Mouse (Mus musculus): ENCODE results near the gene Ly75. TPM values are rescaled to one million over a fixed set of nuclear protein-coding genes. Genes with fewer than 3 reads are reported as not detected.

The Ly75 gene
- polyA plus RNA-seq, 1 experiment from 2014 or later = 1.2 TPM

DNA sequence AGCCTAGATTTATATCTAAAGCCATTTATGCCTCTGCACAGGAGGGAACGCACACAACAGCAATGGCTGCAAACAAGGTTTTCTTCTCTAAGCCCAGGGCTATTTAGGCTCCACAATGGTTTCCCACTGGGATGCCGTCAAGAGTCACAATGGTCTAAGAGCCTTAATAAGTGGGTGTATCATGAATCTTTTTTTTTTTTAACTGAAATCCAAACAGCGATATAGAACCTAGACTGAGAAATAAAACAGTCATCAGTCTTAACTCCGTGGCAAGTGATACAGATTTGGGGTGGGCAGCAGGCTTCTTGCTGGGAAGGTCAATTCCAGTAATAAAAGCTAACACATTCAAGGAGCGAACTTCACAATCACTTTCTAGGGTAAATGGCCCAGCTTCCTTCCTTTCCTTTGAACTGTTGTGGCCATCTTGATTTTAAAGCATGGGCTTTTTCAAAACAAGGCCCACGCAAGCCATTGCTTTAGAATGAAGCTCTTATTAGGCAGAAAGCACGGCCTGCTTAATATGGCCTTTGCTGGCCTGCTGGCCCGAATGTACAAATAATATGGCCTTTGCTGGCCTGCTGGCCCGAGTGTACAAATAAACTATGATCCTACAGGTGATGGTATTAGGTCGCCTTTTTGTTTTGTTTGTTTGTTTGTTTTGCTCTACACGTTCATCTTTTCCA, 39.4 kb downstream of the Ly75 start:
- Histone ChIP-seq H3K9me3 (no peaks in the 10 kb centered on the region), H3K27me3 (peaks cover 52% of the 10 kb centered on the region), H3K4me3 (replicated peaks) (no peak overlapping the region), H3K4me1 (peaks cover 4% of the 10 kb centered on the region; the same call in 1 of the 2 replicates), H3K36me3 (replicated peaks) (no peaks in the 10 kb centered on the region), H3K9ac (no peak overlapping the region), H3K27ac (no peak overlapping the region), H3K4me2 (no peak overlapping the region)
- WGBS = 18% methylated on average over 11 of the region's 11 CpGs
- no peak; the same call in 1 of the 2 replicates for ATAC-seq (ENCODE audit: low FRiP score)

DNA sequence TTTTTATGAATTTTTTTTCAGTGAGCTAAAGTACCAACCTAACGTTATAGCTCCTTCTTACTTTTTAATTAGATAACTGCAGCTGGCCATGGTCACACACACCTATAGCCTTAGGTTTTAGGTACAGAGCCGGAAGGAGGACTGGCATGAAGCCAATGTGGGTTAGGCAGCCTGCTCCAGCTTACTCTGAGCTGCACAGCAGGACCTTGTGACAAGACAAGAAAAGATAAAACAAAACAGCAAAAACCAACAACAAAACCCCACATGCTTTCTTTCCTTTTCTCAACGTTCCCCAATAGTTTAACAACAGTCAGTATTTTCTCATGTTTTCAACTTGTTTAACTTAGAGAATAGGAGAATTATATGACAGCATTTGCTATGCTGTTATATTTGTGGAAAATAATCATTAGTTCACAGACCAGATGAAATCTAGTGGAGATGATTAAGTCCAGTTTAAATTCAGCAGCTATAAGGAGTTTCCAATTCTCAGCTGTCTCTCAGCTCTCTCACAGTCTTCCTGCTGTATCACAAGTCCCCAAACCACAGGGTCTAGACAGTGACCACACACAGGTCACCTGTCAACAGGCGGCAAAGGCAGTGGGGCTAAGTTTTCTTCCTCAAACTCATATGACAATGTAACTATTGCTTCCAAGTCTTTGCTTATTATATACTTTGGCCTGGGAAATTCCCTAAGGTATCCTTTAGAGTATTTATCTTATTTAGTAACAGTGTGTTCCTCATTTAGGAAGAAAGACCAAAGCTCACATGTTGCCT, 40.8 kb downstream of the Ly75 start:
- H3K4me2 ChIP-seq = no peak overlapping the region
- no peak for ATAC-seq (ENCODE audit: low FRiP score)

DNA sequence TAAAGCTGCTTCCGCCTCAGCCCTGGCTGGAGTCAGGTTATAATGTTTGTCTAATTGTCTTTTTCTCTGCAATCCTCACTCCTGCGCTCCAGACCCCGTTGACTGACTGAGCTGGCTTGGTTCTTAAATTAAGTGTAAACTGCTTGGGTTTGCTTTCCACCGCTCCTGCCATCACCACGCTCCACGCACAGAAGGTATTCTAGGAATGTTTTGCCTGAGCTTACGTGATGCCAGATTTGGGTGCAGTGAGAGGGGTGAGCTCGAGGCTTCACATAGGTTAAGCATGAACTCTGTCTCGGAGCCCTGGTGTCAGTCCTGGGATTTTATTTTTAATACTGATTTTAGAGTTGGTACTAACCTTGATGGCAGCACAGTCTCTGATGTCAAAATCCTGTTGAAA, 45.2 kb downstream of the Ly75 start:
- ATAC-seq (ENCODE audit: low FRiP score) = no peak
- peaks cover 47% of the 10 kb centered on the region for H3K27me3 ChIP-seq
- H3K27ac ChIP-seq = no peak overlapping the region
- no peaks in the 10 kb centered on the region for H3K36me3 ChIP-seq (replicated peaks)
- no peaks in the 10 kb centered on the region for H3K9me3 ChIP-seq
- H3K4me1 ChIP-seq = peaks cover 5% of the 10 kb centered on the region; the same call in 1 of the 2 replicates
- H3K9ac ChIP-seq = no peak overlapping the region
- H3K4me2 ChIP-seq = no peak overlapping the region
- WGBS = 26% methylated on average over 9 of the region's 9 CpGs
- H3K4me3 ChIP-seq (replicated peaks) = no peak overlapping the region

More for the DNA sequence above, 40.8 kb downstream of the Ly75 start:
- Histone ChIP-seq H3K4me1 (peaks cover 10% of the 10 kb centered on the region; the same call in 1 of the 2 replicates), H3K4me3 (replicated peaks) (no peak overlapping the region), H3K27ac (no peak overlapping the region), H3K27me3 (peaks cover 45% of the 10 kb centered on the region), H3K9me3 (no peaks in the 10 kb centered on the region), H3K9ac (no peak overlapping the region), H3K36me3 (replicated peaks) (no peaks in the 10 kb centered on the region)
- 50% methylated on average over 4 of the region's 4 CpGs for WGBS

GRCm38 (mm10) chr2:60328641-60329040, 54.5 kb downstream of the Ly75 start:
- Histone ChIP-seq H3K27me3 (no peaks in the 10 kb centered on the region), H3K36me3 (replicated peaks) (no peaks in the 10 kb centered on the region), H3K4me3 (replicated peaks) (no peak overlapping the region), H3K4me1 (no peaks in the 10 kb centered on the region), H3K27ac (no peak overlapping the region), H3K9me3 (no peaks in the 10 kb centered on the region), H3K4me2 (no peak overlapping the region), H3K9ac (no peak overlapping the region)
- ATAC-seq (ENCODE audit: low FRiP score) = no peak
- WGBS = 94% methylated on average over 10 of the region's 10 CpGs

GRCm38 (mm10) chr2:60327581-60327980, 55.5 kb downstream of the Ly75 start:
- no peak overlapping the region for H3K9ac ChIP-seq
- no peaks in the 10 kb centered on the region for H3K4me1 ChIP-seq
- no peaks in the 10 kb centered on the region for H3K27me3 ChIP-seq
- no peaks in the 10 kb centered on the region for H3K9me3 ChIP-seq
- WGBS = 91% methylated on average over 11 of the region's 11 CpGs
- H3K4me2 ChIP-seq = no peak overlapping the region
- H3K27ac ChIP-seq = no peak overlapping the region
- ATAC-seq (ENCODE audit: low FRiP score) = no peak
- no peak overlapping the region for H3K4me3 ChIP-seq (replicated peaks)
- no peaks in the 10 kb centered on the region for H3K36me3 ChIP-seq (replicated peaks)

DNA sequence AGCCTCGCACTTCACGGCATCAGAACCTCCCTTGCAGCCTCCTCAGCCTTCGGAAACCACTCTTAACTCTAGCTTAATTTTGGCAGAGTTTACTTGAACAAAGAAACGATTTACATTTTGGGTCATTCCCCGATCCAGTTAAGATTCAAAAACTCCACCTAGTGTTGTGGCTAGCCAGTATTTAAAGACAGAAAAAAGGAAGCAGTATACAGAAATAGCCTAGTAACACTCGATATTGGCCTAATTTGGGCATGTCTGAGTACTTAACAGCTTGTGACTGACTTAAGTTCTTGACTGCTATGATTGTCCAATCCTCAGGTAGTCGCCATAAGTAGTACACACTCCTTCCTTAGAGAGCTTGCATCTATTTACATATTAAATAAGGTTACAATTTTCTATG, 56.2 kb downstream of the Ly75 start:
- H3K36me3 ChIP-seq (replicated peaks) = no peaks in the 10 kb centered on the region
- H3K9ac ChIP-seq = no peak overlapping the region
- H3K4me2 ChIP-seq = no peak overlapping the region
- no peaks in the 10 kb centered on the region for H3K27me3 ChIP-seq
- H3K4me3 ChIP-seq (replicated peaks) = no peak overlapping the region
- H3K27ac ChIP-seq = no peak overlapping the region
- no peaks in the 10 kb centered on the region for H3K4me1 ChIP-seq
- ATAC-seq (ENCODE audit: low FRiP score) = no peak
- H3K9me3 ChIP-seq = no peaks in the 10 kb centered on the region
- WGBS = 91% methylated on average over 7 of the region's 7 CpGs

DNA sequence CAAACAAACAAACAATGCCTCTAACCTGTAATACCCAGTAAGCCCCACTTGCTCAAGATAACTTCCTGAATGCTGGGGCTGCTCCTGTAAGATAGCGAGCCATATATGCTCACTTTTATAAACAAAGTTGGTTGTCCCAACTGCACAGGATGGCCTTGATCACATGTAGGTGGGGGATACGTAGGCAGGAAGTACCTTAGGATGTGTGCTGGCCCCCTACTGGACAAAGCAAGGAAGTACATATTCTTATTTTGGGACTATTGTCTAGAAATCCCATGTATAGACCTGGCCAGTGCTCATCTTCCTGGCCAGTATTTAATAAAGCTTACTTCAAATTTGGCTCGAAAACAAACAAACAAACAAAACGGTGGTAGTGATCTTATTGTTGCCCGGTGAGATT, 59.7 kb downstream of the Ly75 start:
- Histone ChIP-seq H3K4me1 (no peaks in the 10 kb centered on the region), H3K4me3 (replicated peaks) (no peak overlapping the region), H3K36me3 (replicated peaks) (no peaks in the 10 kb centered on the region), H3K4me2 (no peak overlapping the region), H3K9ac (no peak overlapping the region), H3K27me3 (no peaks in the 10 kb centered on the region), H3K9me3 (no peaks in the 10 kb centered on the region), H3K27ac (no peak overlapping the region)
- WGBS = 87% methylated on average over 5 of the region's 5 CpGs
- ATAC-seq (ENCODE audit: low FRiP score) = no peak

DNA sequence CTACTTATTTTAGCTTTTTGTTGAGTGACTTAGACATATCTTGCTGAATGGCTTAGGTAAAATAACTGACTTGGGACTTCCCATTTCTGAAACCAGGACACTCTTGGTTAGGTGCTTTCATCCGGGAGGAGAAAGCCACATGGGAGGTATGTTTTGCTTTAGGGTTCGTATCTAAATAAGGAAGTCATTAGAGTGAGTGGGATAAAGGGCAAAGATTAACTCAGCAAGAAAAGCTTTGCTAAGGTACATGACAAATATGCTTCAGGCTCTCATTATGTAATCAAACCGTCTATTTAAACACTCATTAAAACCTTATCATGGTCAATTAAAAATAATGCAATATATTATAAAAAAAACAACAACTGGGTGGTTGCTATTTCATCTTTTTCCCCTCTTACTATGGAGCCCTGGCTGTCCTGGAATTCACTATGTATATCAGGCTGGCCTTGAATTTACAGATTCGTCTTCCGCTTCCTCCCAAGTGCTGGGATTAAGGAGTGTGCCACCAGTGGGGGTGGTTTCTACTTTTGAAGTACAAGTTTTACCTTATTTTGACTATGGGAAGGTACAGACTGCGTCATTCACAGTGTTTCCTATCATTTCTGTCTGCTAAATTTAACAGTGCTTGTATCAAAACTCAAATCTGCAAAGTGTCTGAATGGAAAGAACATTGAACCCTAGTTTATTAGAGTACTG, 60.9 kb downstream of the Ly75 start:
- H3K9ac ChIP-seq = no peak overlapping the region
- no peak for ATAC-seq (ENCODE audit: low FRiP score)
- no peak overlapping the region for H3K4me2 ChIP-seq
- H3K4me3 ChIP-seq (replicated peaks) = no peak overlapping the region
- no peaks in the 10 kb centered on the region for H3K27me3 ChIP-seq
- no peaks in the 10 kb centered on the region; the same call in 1 of the 2 replicates for H3K4me1 ChIP-seq
- no peaks in the 10 kb centered on the region for H3K9me3 ChIP-seq
- no peaks in the 10 kb centered on the region for H3K36me3 ChIP-seq (replicated peaks)
- 77% methylated on average over 6 of the region's 6 CpGs for WGBS
- H3K27ac ChIP-seq = no peak overlapping the region

DNA sequence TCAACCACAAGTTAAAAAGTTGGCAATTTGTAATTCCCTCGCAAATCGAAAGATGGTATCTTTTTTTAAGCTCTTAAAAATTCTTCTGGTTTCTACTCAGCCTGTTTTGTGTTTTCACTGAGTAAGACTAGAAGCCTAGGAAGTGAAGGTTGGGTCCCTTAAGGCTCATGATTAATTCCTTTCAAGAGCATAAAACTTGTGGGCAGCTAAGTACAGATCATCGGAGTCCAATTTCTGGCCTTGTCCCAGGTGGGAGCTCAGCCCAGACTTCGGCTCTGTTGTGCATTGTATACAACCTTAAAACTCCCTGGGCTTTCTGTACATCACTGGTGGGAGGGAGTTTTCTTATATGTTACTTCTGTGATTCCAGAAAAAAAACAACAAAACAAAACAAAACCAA, 79.3 kb downstream of the Ly75 start:
- Histone ChIP-seq H3K27ac (no peak overlapping the region), H3K4me1 (no peaks in the 10 kb centered on the region), H3K4me2 (no peak overlapping the region), H3K9ac (no peak overlapping the region), H3K36me3 (replicated peaks) (no peaks in the 10 kb centered on the region), H3K4me3 (replicated peaks) (no peak overlapping the region), H3K9me3 (no peaks in the 10 kb centered on the region), H3K27me3 (no peaks in the 10 kb centered on the region)
- no peak for ATAC-seq (ENCODE audit: low FRiP score)
- 88% methylated on average over 4 of the region's 4 CpGs for WGBS

DNA sequence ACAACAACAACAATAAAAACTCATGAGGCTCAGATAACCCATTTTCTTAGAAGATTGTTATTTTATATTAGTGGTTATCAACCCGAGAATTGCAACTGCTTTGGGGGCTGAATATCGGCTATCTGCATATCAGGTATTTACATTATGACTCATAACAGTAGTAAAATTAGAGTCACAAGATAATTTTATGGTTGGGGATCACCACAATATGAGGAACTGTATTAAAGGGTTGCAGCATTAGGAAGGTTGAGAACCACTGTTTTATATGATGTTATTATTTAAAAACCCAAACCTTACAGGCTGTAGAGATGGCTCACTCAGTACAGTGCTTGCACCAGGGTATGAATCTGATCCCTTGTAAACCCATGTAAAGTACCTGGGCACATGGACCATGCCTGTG, 83.8 kb downstream of the Ly75 start:
- 93% methylated on average over 2 of the region's 2 CpGs for WGBS
- H3K27ac ChIP-seq = no peak overlapping the region
- H3K9me3 ChIP-seq = no peaks in the 10 kb centered on the region
- no peaks in the 10 kb centered on the region for H3K36me3 ChIP-seq (replicated peaks)
- H3K4me2 ChIP-seq = no peak overlapping the region
- H3K4me1 ChIP-seq = no peaks in the 10 kb centered on the region
- H3K4me3 ChIP-seq (replicated peaks) = no peak overlapping the region
- no peak overlapping the region for H3K9ac ChIP-seq
- H3K27me3 ChIP-seq = no peaks in the 10 kb centered on the region
- no peak for ATAC-seq (ENCODE audit: low FRiP score)

- no peak overlapping the region for H3K4me2 ChIP-seq
- H3K36me3 ChIP-seq (replicated peaks) = no peaks in the 10 kb centered on the region
- H3K27me3 ChIP-seq = no peaks in the 10 kb centered on the region
- H3K4me3 ChIP-seq (replicated peaks) = no peak overlapping the region
- H3K9me3 ChIP-seq = no peaks in the 10 kb centered on the region
- no peak overlapping the region for H3K27ac ChIP-seq
- no peaks in the 10 kb centered on the region for H3K4me1 ChIP-seq
- WGBS = 78% methylated on average over 3 of the region's 3 CpGs
- no peak for ATAC-seq (ENCODE audit: low FRiP score)
- no peak overlapping the region for H3K9ac ChIP-seq
Measured at GRCm38 (mm10) chr2:60298266-60298665, 84.8 kb downstream of the Ly75 start.

- Histone ChIP-seq H3K27ac (no peak overlapping the region), H3K27me3 (no peaks in the 10 kb centered on the region), H3K4me1 (no peaks in the 10 kb centered on the region), H3K9me3 (no peaks in the 10 kb centered on the region), H3K9ac (no peak overlapping the region), H3K4me2 (no peak overlapping the region), H3K36me3 (replicated peaks) (no peaks in the 10 kb centered on the region), H3K4me3 (replicated peaks) (no peak overlapping the region)
- no peak for ATAC-seq (ENCODE audit: low FRiP score)
- WGBS = 82% methylated on average over 4 of the region's 4 CpGs
Measured at GRCm38 (mm10) chr2:60291381-60291780, 91.7 kb downstream of the Ly75 start.
